Mouse (Mus musculus) CD4-positive helper T cell, adult 2 months (primary cell): ENCODE data around the gene Maml2.
A peak's percentile ranks its signal among the peaks of the same experiment; 100 is the strongest.

ENCODE experiments used
- DNase-seq: peaks from one replicate; pipeline ENCODE4 v3.0.0-alpha.2; 2012; ENCODE audit warnings: low read depth, missing footprints, low spot score

Gene Maml2

GRCm38 (mm10) chr9:13297668-13298512 lies at the start of gene Maml2:
Gene Maml2, plus strand, starts transcription at chr9:13297957.
- DNase-seq = peak; percentile 75

DNA sequence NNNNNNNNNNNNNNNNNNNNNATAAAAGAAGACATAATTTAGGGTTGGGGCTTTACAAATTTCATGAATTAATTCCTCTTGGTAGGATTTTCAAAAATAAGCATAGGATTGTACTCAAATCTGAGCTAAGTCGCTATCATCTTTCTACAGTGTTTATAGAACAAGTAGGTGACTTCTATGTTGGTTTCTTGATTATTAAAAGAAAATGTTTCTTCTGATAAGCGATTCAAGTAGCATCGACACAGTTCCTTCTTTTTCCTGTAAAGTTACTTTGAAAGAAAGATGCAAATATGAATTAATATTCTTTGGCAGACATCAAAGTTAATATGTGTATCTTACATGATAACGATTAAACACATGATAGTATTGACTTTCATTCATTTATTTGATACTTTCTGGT lies 49.7 kb upstream of the Maml2 start:
- DNase-seq = no peak

- DNase-seq = peak; percentile 19
Observed at GRCm38 (mm10) chr9:13251251-13251650, 46.5 kb upstream of the Maml2 start.

DNA sequence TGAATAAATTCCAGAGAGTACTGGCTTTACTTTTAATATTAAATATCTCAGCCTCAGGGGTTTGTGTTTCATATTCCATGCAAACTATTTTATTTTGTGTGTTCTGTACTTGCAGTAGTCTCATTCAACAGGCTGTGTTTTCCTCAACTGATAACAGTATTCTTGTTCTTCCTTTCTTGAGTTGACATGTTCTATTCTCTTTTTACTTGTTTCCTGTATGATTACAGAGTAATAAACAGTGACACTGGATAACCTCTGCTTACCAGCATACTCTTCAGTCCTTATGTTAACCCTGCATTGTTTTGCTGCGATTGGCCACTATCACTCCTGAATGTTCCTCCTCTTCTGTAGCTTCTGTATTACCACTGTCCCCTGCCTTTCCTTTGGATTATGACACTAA lies 41.0 kb upstream of the Maml2 start:
- no peak for DNase-seq

GRCm38 (mm10) chr9:13258173-13258572 lies 39.6 kb upstream of the Maml2 start:
- no peak for DNase-seq

DNA sequence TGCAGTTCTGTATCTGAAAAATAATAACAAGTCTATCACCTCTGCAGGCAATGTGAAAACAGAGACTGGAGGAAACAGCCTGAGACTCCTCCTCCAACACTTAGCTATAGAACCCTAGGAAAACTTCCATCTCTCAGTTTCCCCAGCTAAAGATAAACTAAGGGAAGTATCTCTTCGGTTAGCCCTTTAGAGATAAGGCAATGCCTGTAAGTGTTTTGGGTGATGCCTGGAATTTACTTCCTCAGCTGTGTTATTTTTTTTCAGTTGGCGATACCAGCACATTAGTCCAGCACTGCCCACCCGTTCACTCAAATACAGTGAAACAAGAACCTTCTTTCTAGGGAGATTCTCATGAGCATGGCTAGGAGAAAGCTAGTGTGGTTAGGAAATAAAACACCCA lies 36.8 kb upstream of the Maml2 start:
- no peak for DNase-seq

DNA sequence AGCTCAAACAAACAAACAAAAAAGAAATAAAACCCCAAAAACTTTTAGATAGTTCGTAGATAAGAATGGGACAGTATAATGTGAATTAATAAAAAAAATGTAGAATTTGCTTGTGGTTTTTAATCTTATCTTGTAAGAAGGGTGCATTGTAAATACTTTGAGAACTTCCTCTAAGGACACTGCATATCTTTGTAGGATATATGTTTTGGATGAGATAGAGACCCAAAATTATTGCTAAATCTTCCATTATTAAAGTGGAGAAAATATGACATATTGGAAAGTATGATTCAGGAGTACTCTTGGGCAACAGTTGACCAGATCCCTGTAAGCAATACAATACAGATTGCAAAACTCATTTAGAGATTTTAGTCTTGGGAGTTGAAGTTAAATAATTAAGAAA lies 24.5 kb upstream of the Maml2 start:
- DNase-seq = no peak

DNA sequence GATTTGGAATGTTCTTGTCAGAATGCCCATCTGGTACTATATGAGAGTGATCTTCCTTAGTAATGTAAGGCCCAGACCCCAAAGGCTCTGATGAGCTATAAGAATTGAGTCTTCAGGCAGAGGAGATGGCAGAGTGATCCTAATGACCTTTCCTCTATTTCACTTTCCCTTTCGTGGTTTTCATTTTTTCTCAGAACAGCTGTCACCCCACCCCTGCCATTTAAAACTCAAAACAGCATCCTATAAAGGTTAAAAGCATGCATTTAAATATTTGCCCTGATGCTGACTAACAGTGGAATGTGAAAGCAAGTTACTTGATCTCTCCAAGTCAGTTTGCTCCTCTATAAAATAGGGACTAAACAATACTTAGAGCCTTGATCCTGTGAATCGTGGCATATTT lies 10.3 kb upstream of the Maml2 start:
- no peak for DNase-seq

- DNase-seq = peak; percentile 91
Observed at GRCm38 (mm10) chr9:13296274-13297121, 1.3 kb upstream of the Maml2 start.

DNA sequence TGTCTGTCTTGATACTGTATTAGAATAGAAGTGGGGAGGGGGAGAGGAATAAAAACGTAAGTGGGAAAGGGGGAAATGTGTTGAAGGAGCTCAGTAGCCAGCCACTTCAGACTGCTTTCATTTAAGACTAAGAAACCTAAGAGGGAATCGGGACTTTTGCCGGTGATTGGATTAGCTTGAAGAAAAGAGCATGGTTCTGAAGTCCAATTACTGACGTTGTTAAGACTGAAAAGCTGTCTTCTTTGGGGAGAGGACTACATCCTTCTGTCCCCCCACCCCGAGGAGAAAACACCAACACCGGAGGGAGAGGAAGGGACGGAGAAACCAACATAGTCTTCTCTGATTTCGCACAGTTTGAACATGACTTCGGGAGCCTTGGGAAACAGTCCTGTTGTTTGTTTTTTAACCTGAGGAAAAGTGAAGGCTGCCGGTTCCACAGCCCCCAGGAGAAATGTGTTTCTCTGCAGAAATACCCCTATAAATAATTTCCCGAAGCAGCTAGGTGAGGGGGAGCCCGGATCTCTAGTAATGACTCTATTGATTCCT lies 562 bp upstream of the Maml2 start:
- peak; percentile 38 for DNase-seq

GRCm38 (mm10) chr9:13298513-13298878 lies 739 bp downstream of the Maml2 start:
- DNase-seq = no peak

- peak; percentile 45 for DNase-seq
Observed at GRCm38 (mm10) chr9:13299190-13299589, 1.4 kb downstream of the Maml2 start.

- DNase-seq = peak; percentile 54
Observed at GRCm38 (mm10) chr9:13300041-13300441, 2.3 kb downstream of the Maml2 start.

GRCm38 (mm10) chr9:13300891-13301782 lies 3.4 kb downstream of the Maml2 start:
- DNase-seq = peak; percentile 56

DNA sequence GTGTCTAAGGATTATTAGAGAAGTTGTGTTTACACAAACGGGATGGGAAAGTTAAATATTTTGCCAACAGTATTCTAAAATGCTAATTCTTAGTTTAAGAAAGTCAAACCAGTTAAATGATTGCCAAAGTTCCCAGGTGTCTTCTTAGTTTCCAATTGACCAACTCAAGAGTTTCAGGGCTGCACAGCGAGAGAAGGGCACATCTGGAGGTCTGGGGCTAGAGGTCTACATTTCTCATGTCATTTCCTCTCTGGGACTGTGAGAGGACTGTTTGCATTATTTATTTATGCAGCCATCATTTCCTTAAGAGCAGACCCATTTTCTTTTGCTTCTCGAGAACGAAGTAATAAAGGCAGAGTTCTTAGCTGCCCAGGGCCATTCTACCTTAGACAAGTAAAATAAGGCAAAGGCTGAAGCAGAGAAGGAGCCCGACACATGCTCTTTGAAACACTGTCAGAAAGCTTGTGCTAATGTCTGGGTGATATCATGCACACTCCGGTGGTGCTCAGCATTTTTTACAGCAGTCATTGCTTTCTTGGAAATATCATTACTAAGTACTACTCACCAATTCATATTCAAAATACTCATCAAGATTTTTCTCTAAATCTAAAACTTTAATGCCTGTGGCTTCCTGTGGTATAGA lies 4.5 kb downstream of the Maml2 start:
- DNase-seq = no peak

- DNase-seq = no peak
Observed at GRCm38 (mm10) chr9:13303099-13303771, 5.5 kb downstream of the Maml2 start.

DNA sequence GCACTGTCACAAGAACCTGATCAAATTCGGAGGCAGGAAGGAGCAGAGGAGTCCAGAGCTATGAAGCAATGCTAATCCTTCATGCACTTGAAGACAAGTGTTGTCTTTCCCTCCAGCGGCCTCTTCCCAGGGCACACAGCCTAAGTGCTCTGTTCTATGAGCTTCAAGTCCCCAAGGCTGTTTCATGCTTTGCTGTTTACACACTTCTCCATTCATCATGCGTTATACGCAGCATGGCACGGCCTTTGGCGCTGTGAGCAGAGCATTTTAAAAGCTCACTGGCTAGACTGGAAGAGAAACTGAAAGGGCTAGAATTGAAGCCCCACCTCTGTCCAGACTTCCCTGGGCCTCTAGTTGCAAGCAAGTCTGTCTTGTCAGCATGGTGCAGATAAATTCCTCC lies 6.2 kb downstream of the Maml2 start:
- peak; percentile 33 for DNase-seq

DNA sequence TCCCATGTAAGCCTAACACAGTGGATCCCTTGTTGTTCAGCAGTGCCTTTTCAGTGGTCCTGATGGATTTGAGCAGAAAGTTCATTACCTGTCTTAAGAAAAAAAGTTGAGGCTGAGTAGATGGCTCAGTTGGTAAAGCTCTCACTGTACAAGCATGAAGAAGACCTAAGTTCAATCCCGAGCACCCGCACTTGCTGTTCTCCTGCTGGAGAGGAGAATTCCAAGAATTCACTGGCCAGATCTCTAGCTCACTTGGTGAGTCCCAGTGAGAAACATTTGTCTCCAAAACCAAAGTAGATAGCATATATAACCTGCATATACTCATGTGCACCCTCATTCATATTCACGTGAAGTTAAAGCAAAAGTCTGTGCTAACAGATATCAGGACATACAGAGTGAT lies 8.7 kb downstream of the Maml2 start:
- DNase-seq = no peak

- DNase-seq = no peak
Observed at GRCm38 (mm10) chr9:13307226-13307625, 9.5 kb downstream of the Maml2 start.

DNA sequence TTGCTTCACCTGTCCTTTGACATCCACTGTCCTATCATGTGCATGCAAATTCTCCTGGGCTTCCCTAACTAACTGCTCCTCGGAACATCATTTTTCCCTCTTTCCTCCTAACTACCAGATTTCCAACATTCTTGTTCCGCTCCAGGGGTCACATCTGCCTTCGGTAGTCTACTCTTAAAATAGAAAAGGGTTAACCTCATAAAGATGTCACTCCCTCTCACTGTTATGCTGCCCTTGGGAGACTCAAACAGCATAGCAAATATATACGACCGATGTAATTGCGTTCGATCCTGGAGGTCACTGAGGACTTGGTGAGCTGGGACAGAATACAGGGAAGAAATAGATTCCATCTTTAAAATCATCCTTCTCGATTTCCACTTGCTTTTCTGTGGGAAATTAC lies 11.0 kb downstream of the Maml2 start:
- no peak for DNase-seq
